Mouse (Mus musculus): ENCODE data around the gene Jakmip3. TPM values are rescaled to one million over a fixed set of nuclear protein-coding genes. Genes with fewer than 3 reads are reported as not detected.
A peak's percentile ranks its signal among the peaks of the same experiment; 100 is the strongest.

Gene Jakmip3
- polyA plus RNA-seq, 1 experiment from 2014 or later, result 0.59 TPM

GRCm38 (mm10) chr7:139080714-139081113 is 140.2 kb downstream of the Jakmip3 start:
- Histone ChIP-seq H3K27me3 (ENCODE audit: control insufficient read depth, insufficient read depth, low read length) (peaks cover 19% of the 10 kb centered on the region), H3K4me1 (ENCODE audit: control insufficient read depth, insufficient read depth, low read length) (no peaks in the 10 kb centered on the region), H3K9me3 (replicated peaks; ENCODE audit: control insufficient read depth, low read length) (no peaks in the 10 kb centered on the region), H3K9ac (ENCODE audit: low read depth, low read length) (no peak overlapping the region), H3K36me3 (ENCODE audit: control insufficient read depth, insufficient read depth, low read length) (no peaks in the 10 kb centered on the region), H3K4me2 (no peak overlapping the region), H3K27ac (ENCODE audit: low read depth, low read length) (no peak overlapping the region), H3K4me3 (ENCODE audit: low read depth, low read length) (no peak overlapping the region)
- ATAC-seq (replicated peaks; ENCODE audit: insufficient number of reproducible peaks, low FRiP score, low TSS enrichment), result no peak
- WGBS (ENCODE audit: insufficient replicate concordance), result 66% methylated on average over 4 of the region's 4 CpGs

DNA sequence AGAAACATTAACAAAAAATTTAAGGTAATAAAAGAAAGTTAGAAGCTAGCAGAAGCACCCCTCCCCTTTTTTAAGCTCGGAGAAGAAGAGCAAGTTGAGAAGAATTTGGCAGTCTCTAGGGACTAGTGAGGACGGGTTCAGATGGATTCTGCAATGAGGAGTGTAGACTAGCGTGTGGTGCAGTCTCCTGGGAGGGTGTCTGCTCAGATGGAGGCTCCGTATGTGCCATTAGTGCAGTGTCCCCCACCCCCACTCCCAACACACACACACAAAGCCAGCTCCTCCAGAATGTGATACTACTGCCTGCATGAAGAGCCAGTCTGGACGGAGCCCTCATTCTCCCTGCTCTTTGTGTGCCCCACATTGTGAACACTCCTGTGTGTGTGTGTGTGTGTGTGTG is 140.6 kb downstream of the Jakmip3 start:
- H3K27ac ChIP-seq (ENCODE audit: low read depth, low read length), result no peak overlapping the region
- no peak overlapping the region for H3K9ac ChIP-seq (ENCODE audit: low read depth, low read length)
- H3K36me3 ChIP-seq (ENCODE audit: control insufficient read depth, insufficient read depth, low read length), result no peaks in the 10 kb centered on the region
- H3K4me3 ChIP-seq (ENCODE audit: low read depth, low read length), result no peak overlapping the region
- H3K4me2 ChIP-seq, result no peak overlapping the region
- H3K4me1 ChIP-seq (ENCODE audit: control insufficient read depth, insufficient read depth, low read length), result no peaks in the 10 kb centered on the region
- no peaks in the 10 kb centered on the region for H3K9me3 ChIP-seq (replicated peaks; ENCODE audit: control insufficient read depth, low read length)
- peaks cover 24% of the 10 kb centered on the region for H3K27me3 ChIP-seq (ENCODE audit: control insufficient read depth, insufficient read depth, low read length)
- ATAC-seq (replicated peaks; ENCODE audit: insufficient number of reproducible peaks, low FRiP score, low TSS enrichment), result no peak
- WGBS (ENCODE audit: insufficient replicate concordance), result 63% methylated on average over 5 of the region's 5 CpGs

DNA sequence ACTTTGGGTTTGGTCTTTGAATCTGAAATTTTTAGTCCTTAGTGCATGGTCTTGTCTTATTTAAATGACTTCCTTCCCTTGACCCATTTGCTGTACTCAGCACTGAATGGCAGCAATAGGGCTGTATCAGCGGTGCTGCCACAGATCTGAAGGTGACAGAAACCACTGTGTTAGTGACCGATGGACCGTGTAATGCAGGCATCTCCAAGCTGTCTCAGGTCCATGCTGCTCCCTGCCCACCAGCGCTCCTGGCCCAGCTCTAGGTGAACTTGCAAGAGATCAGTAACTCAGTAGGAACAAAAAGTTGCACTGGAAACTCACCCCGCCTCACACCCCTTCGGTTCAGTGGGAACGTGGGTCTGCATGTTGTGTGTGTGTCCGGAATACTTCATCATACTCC is 141.8 kb downstream of the Jakmip3 start:
- Histone ChIP-seq H3K4me1 (ENCODE audit: control insufficient read depth, insufficient read depth, low read length) (peaks cover 4% of the 10 kb centered on the region; the same call in 1 of the 2 replicates), H3K9ac (ENCODE audit: low read depth, low read length) (no peak overlapping the region), H3K27me3 (ENCODE audit: control insufficient read depth, insufficient read depth, low read length) (peaks cover 35% of the 10 kb centered on the region), H3K36me3 (ENCODE audit: control insufficient read depth, insufficient read depth, low read length) (no peaks in the 10 kb centered on the region), H3K27ac (ENCODE audit: low read depth, low read length) (no peak overlapping the region), H3K4me3 (ENCODE audit: low read depth, low read length) (no peak overlapping the region), H3K9me3 (replicated peaks; ENCODE audit: control insufficient read depth, low read length) (no peaks in the 10 kb centered on the region), H3K4me2 (no peak overlapping the region)
- no peak for ATAC-seq (replicated peaks; ENCODE audit: insufficient number of reproducible peaks, low FRiP score, low TSS enrichment)
- WGBS (ENCODE audit: insufficient replicate concordance), result 80% methylated on average over 8 of the region's 8 CpGs

DNA sequence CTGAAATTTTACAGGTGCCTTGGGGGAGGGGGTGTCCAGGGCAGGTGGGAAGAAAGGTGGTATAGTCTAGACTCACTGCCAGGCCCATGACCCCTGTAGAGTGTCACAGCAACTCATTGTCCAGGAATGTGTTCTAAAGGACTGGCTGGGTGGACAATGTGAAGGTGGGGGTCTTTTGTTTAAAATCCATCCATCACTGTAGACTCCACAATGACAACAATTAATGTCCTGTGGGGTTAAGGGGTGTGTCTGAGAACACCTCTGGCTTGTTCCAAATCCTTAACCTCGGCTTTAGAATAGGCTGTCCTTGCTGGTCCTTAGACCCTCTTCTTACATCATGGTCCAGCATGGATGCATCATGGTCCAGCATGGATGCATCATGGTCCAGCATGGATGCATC is 143.8 kb downstream of the Jakmip3 start:
- Histone ChIP-seq H3K9ac (ENCODE audit: low read depth, low read length) (no peak overlapping the region), H3K4me1 (ENCODE audit: control insufficient read depth, insufficient read depth, low read length) (peaks cover 4% of the 10 kb centered on the region; the same call in 1 of the 2 replicates), H3K4me3 (ENCODE audit: low read depth, low read length) (no peak overlapping the region), H3K27me3 (ENCODE audit: control insufficient read depth, insufficient read depth, low read length) (peaks cover 47% of the 10 kb centered on the region), H3K4me2 (no peak overlapping the region), H3K27ac (ENCODE audit: low read depth, low read length) (no peak overlapping the region), H3K9me3 (replicated peaks; ENCODE audit: control insufficient read depth, low read length) (no peaks in the 10 kb centered on the region), H3K36me3 (ENCODE audit: control insufficient read depth, insufficient read depth, low read length) (no peaks in the 10 kb centered on the region)
- 56% methylated on average over 1 of the region's 1 CpGs for WGBS (ENCODE audit: insufficient replicate concordance)
- no peak for ATAC-seq (replicated peaks; ENCODE audit: insufficient number of reproducible peaks, low FRiP score, low TSS enrichment)

DNA sequence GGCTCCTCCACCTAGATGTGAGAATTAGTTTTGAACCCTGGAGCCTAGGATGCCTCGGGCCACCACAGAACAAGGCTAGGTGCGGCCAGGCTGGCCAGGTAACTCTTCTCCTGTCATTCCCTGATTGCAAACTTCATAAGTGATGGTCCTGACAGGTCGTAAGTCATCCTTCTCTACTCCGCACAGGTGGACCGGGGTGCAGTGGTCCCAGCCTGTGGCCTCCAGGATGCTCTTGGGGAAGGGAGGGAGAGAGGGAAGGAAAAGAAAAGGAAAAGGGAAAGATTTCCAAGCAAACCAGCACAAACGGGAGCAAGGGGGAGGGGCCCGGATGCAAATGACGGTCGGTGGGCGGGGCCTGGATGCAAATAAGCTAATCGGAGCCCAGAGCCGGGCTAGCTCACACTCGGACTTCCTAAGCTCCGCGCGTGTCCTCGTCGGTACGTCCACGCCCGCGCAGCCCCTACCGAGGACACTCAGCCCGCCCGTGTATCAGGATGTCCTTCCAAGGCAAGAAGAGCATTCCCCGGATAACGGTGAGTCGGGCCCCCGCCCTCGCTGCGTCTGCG is 145.2 kb downstream of the Jakmip3 start, which contains the start of gene Dpysl4:
TSS of gene Dpysl4 (plus strand) at position 373 of the 566 bp plus-strand sequence.
- no peak within 1 kb of the TSS for H3K27ac ChIP-seq (ENCODE audit: low read depth, low read length)
- H3K4me2 ChIP-seq, result peak within 1 kb of the TSS; percentile 92
- H3K36me3 ChIP-seq (ENCODE audit: control insufficient read depth, insufficient read depth, low read length), result no peaks in the 10 kb centered on the region
- H3K4me3 ChIP-seq (ENCODE audit: low read depth, low read length), result peak within 1 kb of the TSS; percentile 56
- peaks cover 47% of the 10 kb centered on the region for H3K27me3 ChIP-seq (ENCODE audit: control insufficient read depth, insufficient read depth, low read length)
- 0 out of 2 replicates have a peak, but pooled peaks have one; percentile 44 for ATAC-seq (replicated peaks; ENCODE audit: insufficient number of reproducible peaks, low FRiP score, low TSS enrichment)
- H3K4me1 ChIP-seq (ENCODE audit: control insufficient read depth, insufficient read depth, low read length), result peaks cover 4% of the 10 kb centered on the region; the same call in 1 of the 2 replicates
- WGBS (ENCODE audit: insufficient replicate concordance), result 5% methylated on average over 32 of the region's 32 CpGs
- H3K9ac ChIP-seq (ENCODE audit: low read depth, low read length), result peak within 1 kb of the TSS; percentile 72
- H3K9me3 ChIP-seq (replicated peaks; ENCODE audit: control insufficient read depth, low read length), result no peaks in the 10 kb centered on the region

GRCm38 (mm10) chr7:139086195-139087158 is 145.9 kb downstream of the Jakmip3 start:
- Histone ChIP-seq H3K27me3 (ENCODE audit: control insufficient read depth, insufficient read depth, low read length) (peaks cover 47% of the 10 kb centered on the region), H3K9ac (ENCODE audit: low read depth, low read length) (peak overlapping the region; percentile 72), H3K4me3 (ENCODE audit: low read depth, low read length) (peak overlapping the region; percentile 56), H3K36me3 (ENCODE audit: control insufficient read depth, insufficient read depth, low read length) (no peaks in the 10 kb centered on the region), H3K4me2 (peak overlapping the region; percentile 92), H3K9me3 (replicated peaks; ENCODE audit: control insufficient read depth, low read length) (no peaks in the 10 kb centered on the region), H3K27ac (ENCODE audit: low read depth, low read length) (no peak overlapping the region), H3K4me1 (ENCODE audit: control insufficient read depth, insufficient read depth, low read length) (peaks cover 4% of the 10 kb centered on the region; the same call in 1 of the 2 replicates)
- 0 out of 2 replicates have a peak, but pooled peaks have one; percentile 19 for ATAC-seq (replicated peaks; ENCODE audit: insufficient number of reproducible peaks, low FRiP score, low TSS enrichment)
- 2% methylated on average over 61 of the region's 61 CpGs for WGBS (ENCODE audit: insufficient replicate concordance)

GRCm38 (mm10) chr7:139087801-139088200 is 147.3 kb downstream of the Jakmip3 start:
- WGBS (ENCODE audit: insufficient replicate concordance), result 51% methylated on average over 2 of the region's 2 CpGs
- no peak overlapping the region for H3K4me3 ChIP-seq (ENCODE audit: low read depth, low read length)
- H3K4me2 ChIP-seq, result no peak overlapping the region
- H3K9ac ChIP-seq (ENCODE audit: low read depth, low read length), result no peak overlapping the region
- no peak for ATAC-seq (replicated peaks; ENCODE audit: insufficient number of reproducible peaks, low FRiP score, low TSS enrichment)
- no peaks in the 10 kb centered on the region for H3K36me3 ChIP-seq (ENCODE audit: control insufficient read depth, insufficient read depth, low read length)
- no peaks in the 10 kb centered on the region for H3K9me3 ChIP-seq (replicated peaks; ENCODE audit: control insufficient read depth, low read length)
- no peak overlapping the region for H3K27ac ChIP-seq (ENCODE audit: low read depth, low read length)
- H3K4me1 ChIP-seq (ENCODE audit: control insufficient read depth, insufficient read depth, low read length), result peaks cover 4% of the 10 kb centered on the region; the same call in 1 of the 2 replicates
- peaks cover 47% of the 10 kb centered on the region for H3K27me3 ChIP-seq (ENCODE audit: control insufficient read depth, insufficient read depth, low read length)

DNA sequence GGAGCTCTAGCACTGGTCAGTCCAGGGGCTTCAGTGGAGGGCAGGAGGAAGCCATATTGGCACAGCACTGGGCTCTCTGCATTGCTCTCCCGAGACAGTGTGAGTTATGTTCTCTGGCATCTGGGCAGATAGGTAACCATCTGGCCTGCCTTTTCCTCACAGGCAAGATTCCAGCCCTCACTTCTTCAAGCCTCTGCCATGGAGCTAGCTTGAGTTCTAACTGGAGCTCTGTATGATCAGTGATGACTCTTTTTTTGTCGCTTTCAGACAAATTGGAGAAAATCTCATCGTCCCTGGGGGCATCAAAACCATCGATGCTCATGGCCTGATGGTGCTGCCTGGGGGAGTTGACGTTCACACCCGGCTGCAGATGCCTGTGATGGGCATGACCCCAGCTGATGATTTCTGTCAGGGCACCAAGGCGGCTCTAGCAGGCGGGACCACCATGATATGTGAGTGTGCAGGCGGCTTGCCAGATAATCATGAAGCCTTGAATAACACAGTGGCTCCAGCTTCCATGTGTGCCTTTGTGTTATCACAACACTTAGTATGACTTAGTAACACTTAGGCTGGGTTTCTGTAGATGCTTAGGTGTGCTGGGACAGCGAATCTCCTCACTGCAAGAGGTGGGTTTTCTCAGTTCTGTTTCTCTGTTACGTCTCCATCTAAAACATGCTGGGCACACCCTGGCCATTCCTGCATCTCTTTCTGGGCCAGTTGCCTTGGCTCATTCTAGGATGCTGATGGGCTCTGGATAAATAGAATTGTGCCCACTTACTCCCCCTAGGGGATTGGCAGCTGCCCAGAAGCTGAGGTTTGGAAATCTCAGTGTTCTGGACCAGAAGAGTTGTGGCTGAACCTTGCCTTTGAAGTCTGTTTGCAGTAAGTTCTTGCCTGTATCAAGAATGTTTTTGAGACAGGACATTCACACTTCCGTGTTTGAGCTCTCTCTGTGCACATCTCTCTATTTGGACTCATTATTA is 149.7 kb downstream of the Jakmip3 start:
- Histone ChIP-seq H3K9ac (ENCODE audit: low read depth, low read length) (no peak overlapping the region), H3K4me1 (ENCODE audit: control insufficient read depth, insufficient read depth, low read length) (peaks cover 4% of the 10 kb centered on the region; the same call in 1 of the 2 replicates), H3K27me3 (ENCODE audit: control insufficient read depth, insufficient read depth, low read length) (peaks cover 35% of the 10 kb centered on the region), H3K4me2 (no peak overlapping the region), H3K4me3 (ENCODE audit: low read depth, low read length) (no peak overlapping the region), H3K36me3 (ENCODE audit: control insufficient read depth, insufficient read depth, low read length) (no peaks in the 10 kb centered on the region), H3K9me3 (replicated peaks; ENCODE audit: control insufficient read depth, low read length) (no peaks in the 10 kb centered on the region), H3K27ac (ENCODE audit: low read depth, low read length) (no peak overlapping the region)
- 76% methylated on average over 12 of the region's 12 CpGs for WGBS (ENCODE audit: insufficient replicate concordance)
- ATAC-seq (replicated peaks; ENCODE audit: insufficient number of reproducible peaks, low FRiP score, low TSS enrichment), result no peak

Measured in heart, embryonic 11.5 days (tissue).